Mouse (Mus musculus) liver, postnatal 0 days (tissue): ENCODE results near the gene Add1. TPM values are rescaled to one million over a fixed set of nuclear protein-coding genes. Genes with fewer than 3 reads are reported as not detected.

Experiments used
- ATAC-seq: fragments of 200-750 bp; cut with Nextera tagmentation; 2 replicates; pipeline ENCODE4 v1.8.0; 2017; ENCODE audit warnings: mild to moderate bottlenecking, moderate library complexity
- DNase-seq: peaks from one replicate; pipeline ENCODE4 v3.0.0-alpha.2; 2016
- H3K27ac ChIP-seq: fragments of 300-500 bp; sonication (generic); 2 replicates; pipeline ENCODE4 v1.5.1; 2014; ENCODE audit warnings: antibody characterized with exemption, moderate library complexity, mild to moderate bottlenecking, low read depth
- H3K27me3 ChIP-seq: fragments of 300-500 bp; sonication (generic); 2 replicates; pipeline ENCODE4 v1.6.1; 2014; ENCODE audit warnings: low read length, control low read depth, mixed read lengths; ENCODE audit not compliant: insufficient read depth
- H3K36me3 ChIP-seq: fragments of 300-500 bp; sonication (generic); replicated peaks from 2 replicates; pipeline ENCODE4 v1.6.1; 2014; ENCODE audit warnings: mild to moderate bottlenecking, control low read depth, low read length, moderate library complexity, mixed read lengths; ENCODE audit not compliant: insufficient read depth
- H3K4me1 ChIP-seq: fragments of 300-500 bp; sonication (generic); 2 replicates; pipeline ENCODE4 v1.6.1; 2014; ENCODE audit warnings: antibody characterized with exemption, mild to moderate bottlenecking, control low read depth; ENCODE audit not compliant: insufficient read depth
- H3K4me2 ChIP-seq: fragments of 300-500 bp; sonication (generic); 2 replicates; pipeline ENCODE4 v1.6.1; 2014; ENCODE audit warnings: low read depth, mild to moderate bottlenecking, low read length, moderate library complexity, mixed read lengths
- H3K4me3 ChIP-seq: fragments of 300-500 bp; sonication (generic); 2 replicates; pipeline ENCODE4 v1.5.1; 2014; ENCODE audit warnings: low read depth, low read length
- H3K9ac ChIP-seq: fragments of 300-500 bp; sonication (generic); replicated peaks from 2 replicates; pipeline ENCODE4 v1.6.1; 2014; ENCODE audit warnings: mild to moderate bottlenecking, moderate library complexity
- H3K9me3 ChIP-seq: fragments of 300-500 bp; sonication (generic); 2 replicates; pipeline ENCODE4 v1.6.1; 2016; ENCODE audit warnings: mild to moderate bottlenecking, control low read depth, low read length, mixed read lengths
- CTCF ChIP-seq: sonication (generic); IDR thresholded peaks from 2 replicates; pipeline ENCODE4 v1.5.1; 2016; ENCODE audit warnings: antibody characterized with exemption, low read depth
- EP300 ChIP-seq: IDR thresholded peaks from 2 replicates; pipeline ENCODE4 v1.6.1; 2016; ENCODE audit warnings: antibody characterized with exemption, low read depth, mild to moderate bottlenecking
- WGBS: fragments of 180-500 bp; shearing (Covaris S2); extraction: QIAGEN DNeasy Blood & Tissue Kit; methylation state at CpG from one replicate; pipeline ENCODE4 v1.1.7; 2014; ENCODE audit not compliant: insufficient replicate concordance; 5-methylcytosine and 5-hydroxymethylcytosine counted together
- polyA plus RNA-seq: library from polyadenylated mRNA; unstranded; fragments of >200 nt; fragmentation: Nextera tagmentation; extraction: Ambion mirVana; gene quantifications from 2 replicates; pipeline ENCODE4 v1.2.1, GENCODE M21; 2015

Gene Add1
- polyA plus RNA-seq, 1 experiment from 2014 or later: 54.8 TPM

DNA sequence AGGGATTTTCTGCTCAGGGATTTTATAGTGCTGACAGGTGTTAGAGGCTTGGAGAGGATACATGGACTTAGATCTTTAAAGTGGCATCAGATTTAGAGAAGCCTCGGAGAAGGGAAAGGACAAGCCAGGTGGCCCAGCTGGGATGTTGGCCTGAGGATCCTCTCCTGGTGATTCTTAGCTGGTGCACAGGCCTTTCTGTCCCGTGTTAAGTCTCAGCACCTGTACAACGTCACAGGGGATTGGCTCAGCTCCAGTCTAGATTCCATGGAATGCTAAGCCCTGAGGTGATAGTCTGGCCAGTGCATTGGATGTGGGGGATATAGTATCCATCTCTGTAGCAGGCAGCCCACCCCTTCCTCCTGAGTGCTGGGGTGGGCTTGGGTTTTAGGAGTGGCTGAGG, 34.8 kb downstream of the Add1 start:
- Histone ChIP-seq H3K36me3 (peaks cover 76% of the 10 kb centered on the region), H3K4me1 (no peaks in the 10 kb centered on the region), H3K4me3 (no peak overlapping the region), H3K27me3 (no peaks in the 10 kb centered on the region), H3K9me3 (no peaks in the 10 kb centered on the region), H3K9ac (no peak overlapping the region), H3K4me2 (no peak overlapping the region), H3K27ac (no peak overlapping the region)
- DNase-seq (no peak), ATAC-seq (no peak)
- 91% methylated on average over 3 of the region's 3 CpGs for WGBS
- TF ChIP-seq EP300: no peak
- TF ChIP-seq CTCF: no peak

DNA sequence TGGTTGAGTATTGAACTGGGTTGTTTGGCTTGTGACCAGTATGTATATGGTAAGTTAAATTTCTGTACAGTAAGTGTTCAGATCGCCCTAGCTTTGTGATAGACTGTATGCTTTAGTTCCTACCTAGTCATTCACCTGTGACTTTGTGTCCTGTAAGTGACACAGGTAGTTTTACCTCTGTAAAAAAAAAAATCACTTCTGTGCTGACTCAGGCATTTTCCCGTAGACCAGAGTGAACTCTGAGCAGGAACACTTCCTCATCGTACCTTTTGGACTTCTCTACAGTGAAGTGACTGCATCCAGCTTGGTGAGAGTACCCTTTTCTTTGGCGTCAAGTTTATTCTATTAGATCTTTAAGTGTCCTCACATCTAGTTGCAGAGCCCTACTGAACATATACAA, 36.5 kb downstream of the Add1 start:
- WGBS: 76% methylated on average over 4 of the region's 4 CpGs
- H3K4me3 ChIP-seq: no peak overlapping the region
- no peak overlapping the region for H3K9ac ChIP-seq
- H3K36me3 ChIP-seq: peaks cover 83% of the 10 kb centered on the region
- TF ChIP-seq EP300 (no peak), CTCF (no peak)
- no peak overlapping the region for H3K27ac ChIP-seq
- DNase-seq (no peak), ATAC-seq (no peak)
- no peaks in the 10 kb centered on the region for H3K4me1 ChIP-seq
- no peak overlapping the region for H3K4me2 ChIP-seq
- H3K9me3 ChIP-seq: no peaks in the 10 kb centered on the region
- H3K27me3 ChIP-seq: no peaks in the 10 kb centered on the region

DNA sequence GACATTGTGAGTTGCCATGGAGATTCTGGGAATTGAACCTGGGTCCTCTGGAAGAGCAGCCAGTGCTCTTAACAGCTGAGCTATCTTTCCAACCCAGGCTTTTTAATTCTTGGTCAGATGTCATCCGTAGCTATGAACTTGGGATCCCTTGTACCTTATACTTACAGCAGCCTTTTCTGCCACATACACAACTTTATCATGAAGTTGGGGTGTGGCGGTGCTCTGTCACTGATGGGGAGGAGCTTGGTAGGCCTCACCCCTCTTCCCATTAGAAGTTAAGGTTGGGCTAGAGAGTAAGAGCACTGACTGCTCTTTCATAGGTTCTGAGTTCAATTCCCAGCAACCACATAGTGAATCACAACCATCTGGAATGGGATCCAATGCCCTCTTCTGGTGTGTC, 59.5 kb downstream of the Add1 start:
- no peak overlapping the region for H3K9ac ChIP-seq
- whole genome bisulfite sequencing: 77% methylated on average over 2 of the region's 2 CpGs
- no peak overlapping the region for H3K4me2 ChIP-seq
- no peak overlapping the region for H3K4me3 ChIP-seq
- no peak for DNase-seq
- peaks cover 62% of the 10 kb centered on the region for H3K36me3 ChIP-seq
- TF ChIP-seq EP300 (no peak), CTCF (no peak)
- H3K27ac ChIP-seq: no peak overlapping the region
- no peak for ATAC-seq
- H3K9me3 ChIP-seq: no peaks in the 10 kb centered on the region
- H3K4me1 ChIP-seq: peaks cover 30% of the 10 kb centered on the region
- H3K27me3 ChIP-seq: no peaks in the 10 kb centered on the region

DNA sequence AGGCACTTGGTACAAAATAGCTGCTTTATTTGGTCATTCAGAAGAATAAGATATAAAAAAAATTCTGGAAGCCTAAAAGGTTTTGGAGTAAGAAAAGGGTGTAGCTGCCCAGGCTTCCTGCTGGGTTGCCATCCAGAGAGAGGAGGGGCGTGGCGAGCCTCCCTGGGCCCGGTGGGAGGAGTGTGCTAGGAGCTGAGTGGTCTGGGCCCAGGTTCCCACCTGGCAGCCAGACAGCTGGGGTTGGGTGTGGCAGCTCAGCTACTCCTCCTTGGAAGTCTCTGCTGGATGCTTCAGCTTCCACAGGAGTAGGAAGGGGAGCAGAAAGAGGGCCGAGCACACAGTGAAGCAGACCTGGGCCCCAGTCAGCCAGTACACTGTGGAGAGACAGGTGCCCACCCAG, 60.2 kb downstream of the Add1 start:
- peaks cover 30% of the 10 kb centered on the region for H3K4me1 ChIP-seq
- 77% methylated on average over 4 of the region's 4 CpGs for WGBS
- ATAC-seq (no peak), DNase-seq (no peak)
- no peaks in the 10 kb centered on the region for H3K9me3 ChIP-seq
- no peak overlapping the region for H3K4me2 ChIP-seq
- H3K27me3 ChIP-seq: no peaks in the 10 kb centered on the region
- TF ChIP-seq CTCF (no peak), EP300 (no peak)
- H3K36me3 ChIP-seq: peaks cover 61% of the 10 kb centered on the region
- H3K27ac ChIP-seq: peak overlapping the region; percentile 81; the same call in 1 of the 2 replicates
- H3K9ac ChIP-seq: no peak overlapping the region
- H3K4me3 ChIP-seq: no peak overlapping the region

DNA sequence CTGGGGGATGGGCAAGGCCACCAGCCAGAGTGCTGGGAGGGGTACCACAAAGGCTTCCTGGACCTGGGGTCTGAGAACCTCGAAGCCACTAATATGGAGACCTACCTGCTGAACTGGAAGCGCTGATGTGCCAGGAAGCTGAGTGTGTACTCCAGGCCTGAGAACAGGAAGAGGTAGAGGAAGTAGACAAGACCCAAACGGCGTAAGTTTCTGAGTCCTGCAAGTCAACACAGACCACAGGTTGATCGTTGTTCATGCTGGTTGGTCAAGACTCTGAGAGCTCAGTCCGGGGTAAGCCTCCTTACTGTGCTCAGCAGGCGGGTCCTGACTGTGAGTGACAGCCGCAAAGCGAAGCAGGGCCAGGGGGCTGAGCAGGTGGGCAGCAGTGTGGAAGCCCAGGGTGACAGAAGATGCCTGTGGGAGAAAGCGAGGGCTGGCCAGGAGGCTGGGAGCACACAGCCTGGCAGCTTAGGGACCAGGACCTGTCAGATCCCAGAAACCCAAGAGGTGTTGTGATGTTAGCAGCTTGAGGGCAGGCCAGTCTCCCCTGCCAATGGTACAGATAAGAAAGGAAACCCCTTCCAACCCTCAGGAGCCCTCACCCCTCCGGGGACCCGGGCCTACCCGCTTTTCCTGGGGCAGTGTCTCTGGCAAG, 61.4 kb downstream of the Add1 start:
- ATAC-seq (no peak), DNase-seq (peak; percentile 32)
- peak overlapping the region; percentile 92 for H3K4me2 ChIP-seq
- no peak overlapping the region for H3K9ac ChIP-seq
- H3K36me3 ChIP-seq: peaks cover 60% of the 10 kb centered on the region
- peak overlapping the region; percentile 81 for H3K27ac ChIP-seq
- H3K27me3 ChIP-seq: no peaks in the 10 kb centered on the region
- TF ChIP-seq CTCF: no peak
- no peak for TF ChIP-seq EP300
- no peaks in the 10 kb centered on the region for H3K9me3 ChIP-seq
- H3K4me1 ChIP-seq: peaks cover 30% of the 10 kb centered on the region
- WGBS: 60% methylated on average over 13 of the region's 13 CpGs
- H3K4me3 ChIP-seq: no peak overlapping the region

DNA sequence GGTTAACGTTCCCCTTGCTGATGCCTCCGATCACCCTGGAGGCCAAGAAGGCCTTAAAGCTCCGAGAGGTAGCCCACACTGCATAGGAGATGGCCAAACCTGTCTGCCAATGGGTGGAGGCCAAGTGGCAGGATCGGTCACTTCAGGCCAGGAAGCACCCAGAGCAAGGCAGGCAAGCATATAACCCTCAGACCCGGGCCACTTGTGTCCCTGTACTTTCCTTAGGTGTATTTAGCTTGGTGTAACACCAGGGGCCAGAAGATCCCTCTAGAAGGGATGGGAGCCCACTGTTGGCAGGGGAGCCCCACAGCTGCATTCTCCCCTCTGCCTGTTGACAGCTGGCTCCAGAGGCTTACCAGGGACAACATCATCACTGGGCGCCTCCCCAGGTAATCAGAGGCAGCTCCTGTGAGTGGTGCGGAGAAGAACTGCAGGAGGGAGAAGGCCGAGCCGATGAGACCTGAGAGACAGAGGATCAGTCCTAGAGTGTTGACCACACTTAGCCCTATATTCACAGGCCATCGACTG, 62.3 kb downstream of the Add1 start:
- no peaks in the 10 kb centered on the region for H3K9me3 ChIP-seq
- H3K27ac ChIP-seq: peak overlapping the region; percentile 81; the same call in 1 of the 2 replicates
- peaks cover 30% of the 10 kb centered on the region for H3K4me1 ChIP-seq
- ATAC-seq (no peak), DNase-seq (no peak)
- H3K4me3 ChIP-seq: peak overlapping the region; percentile 66
- peak overlapping the region; percentile 75 for H3K9ac ChIP-seq
- peaks cover 60% of the 10 kb centered on the region for H3K36me3 ChIP-seq
- WGBS: 62% methylated on average over 10 of the region's 10 CpGs
- no peaks in the 10 kb centered on the region for H3K27me3 ChIP-seq
- TF ChIP-seq EP300 (no peak), CTCF (no peak)
- peak overlapping the region; percentile 92 for H3K4me2 ChIP-seq
